Mouse (Mus musculus): Measurements from ENCODE around the gene Plekha8. TPM values are rescaled to one million over a fixed set of nuclear protein-coding genes. Genes with fewer than 3 reads are reported as not detected.

Gene Plekha8
- polyA plus RNA-seq, 1 experiment from 2014 or later: 12.2 TPM

- H3K27me3 ChIP-seq: no peaks in the 10 kb centered on the region
- no peak overlapping the region for H3K4me2 ChIP-seq (replicated peaks)
- ATAC-seq: no peak
These were observed 11.3 kb downstream of the Plekha8 start for GRCm38 (mm10) chr6:54606241-54606640.

DNA sequence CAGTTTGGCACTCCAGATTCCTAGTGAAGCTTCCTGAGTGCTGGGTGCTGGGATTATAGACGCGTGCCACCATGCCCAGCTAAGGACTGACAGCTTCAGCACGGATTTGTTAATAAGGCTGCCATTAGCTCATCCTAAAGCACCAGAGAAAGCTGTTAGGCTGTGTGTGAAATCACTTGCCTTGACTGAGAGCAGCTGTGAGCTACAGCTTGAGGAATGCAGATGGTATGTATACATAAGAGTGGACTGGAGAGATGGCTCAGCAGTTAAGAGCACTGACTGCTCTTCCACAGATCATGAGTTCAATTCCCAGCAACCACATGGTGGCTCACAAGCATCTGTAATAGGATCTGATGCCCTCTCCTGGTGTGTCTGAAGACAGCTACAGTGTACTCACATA, 22.5 kb downstream of the Plekha8 start:
- Histone ChIP-seq H3K27me3 (no peaks in the 10 kb centered on the region), H3K9ac (replicated peaks) (no peak overlapping the region), H3K4me3 (replicated peaks) (no peak overlapping the region), H3K4me2 (replicated peaks) (no peak overlapping the region), H3K9me3 (no peaks in the 10 kb centered on the region), H3K36me3 (peaks cover 15% of the 10 kb centered on the region), H3K27ac (no peak overlapping the region), H3K4me1 (replicated peaks) (no peaks in the 10 kb centered on the region)
- 86% methylated on average over 3 of the region's 3 CpGs for WGBS
- no peak for ATAC-seq

More at GRCm38 (mm10) chr6:54606241-54606640, 11.3 kb downstream of the Plekha8 start:
- no peak overlapping the region for H3K4me3 ChIP-seq (replicated peaks)
- H3K27ac ChIP-seq: no peak overlapping the region
- H3K9me3 ChIP-seq: peaks cover 9% of the 10 kb centered on the region; the same call in 1 of the 2 replicates
- peaks cover 14% of the 10 kb centered on the region for H3K36me3 ChIP-seq
- peaks cover 2% of the 10 kb centered on the region; the same call in 1 of the 2 replicates for H3K4me1 ChIP-seq (replicated peaks)
- H3K9ac ChIP-seq (replicated peaks): no peak overlapping the region
- WGBS: 58% methylated on average over 4 of the region's 4 CpGs

DNA sequence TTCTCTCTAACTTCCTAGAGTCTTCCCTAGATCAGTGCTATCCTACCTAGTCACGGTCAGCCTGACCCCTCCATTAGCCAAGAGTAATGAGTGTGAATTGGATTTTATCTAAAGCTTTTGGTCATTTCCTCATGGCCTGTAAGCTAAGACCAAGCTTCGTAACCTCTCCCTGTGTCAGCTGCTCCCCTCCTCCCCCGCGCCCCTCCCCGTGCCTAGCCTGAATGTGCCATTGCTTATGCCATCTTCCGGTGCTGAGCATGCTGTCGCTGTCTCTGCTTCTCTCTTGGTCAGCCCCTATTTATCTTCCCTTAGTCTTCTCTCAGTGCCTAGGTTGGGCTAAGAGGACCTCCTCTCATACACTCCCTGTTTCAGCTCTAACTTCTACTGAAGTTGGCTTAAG, 24.6 kb downstream of the Plekha8 start:
- no peaks in the 10 kb centered on the region for H3K27me3 ChIP-seq
- no peak for ATAC-seq
- no peaks in the 10 kb centered on the region for H3K4me1 ChIP-seq (replicated peaks)
- H3K4me3 ChIP-seq (replicated peaks): no peak overlapping the region
- WGBS: 92% methylated on average over 7 of the region's 7 CpGs
- no peak overlapping the region for H3K9ac ChIP-seq (replicated peaks)
- no peak overlapping the region for H3K4me2 ChIP-seq (replicated peaks)
- no peaks in the 10 kb centered on the region for H3K9me3 ChIP-seq
- H3K36me3 ChIP-seq: peaks cover 30% of the 10 kb centered on the region
- no peak overlapping the region for H3K27ac ChIP-seq

- no peak overlapping the region for H3K9ac ChIP-seq (replicated peaks)
- H3K27ac ChIP-seq: no peak overlapping the region
- peaks cover 32% of the 10 kb centered on the region for H3K36me3 ChIP-seq
- no peaks in the 10 kb centered on the region for H3K9me3 ChIP-seq
- H3K4me1 ChIP-seq (replicated peaks): no peaks in the 10 kb centered on the region
- WGBS: 90% methylated on average over 4 of the region's 4 CpGs
- H3K27me3 ChIP-seq: no peaks in the 10 kb centered on the region
- no peak overlapping the region for H3K4me3 ChIP-seq (replicated peaks)
- no peak overlapping the region for H3K4me2 ChIP-seq (replicated peaks)
- no peak for ATAC-seq
These were observed 25.4 kb downstream of the Plekha8 start for GRCm38 (mm10) chr6:54620357-54620756.

GRCm38 (mm10) chr6:54628381-54628780, 33.5 kb downstream of the Plekha8 start:
- H3K27ac ChIP-seq: no peak overlapping the region
- peaks cover 45% of the 10 kb centered on the region for H3K36me3 ChIP-seq
- H3K4me1 ChIP-seq (replicated peaks): no peaks in the 10 kb centered on the region
- no peak for ATAC-seq
- H3K9ac ChIP-seq (replicated peaks): no peak overlapping the region
- no peaks in the 10 kb centered on the region for H3K9me3 ChIP-seq
- 94% methylated on average over 3 of the region's 3 CpGs for WGBS
- no peak overlapping the region for H3K4me3 ChIP-seq (replicated peaks)
- no peak overlapping the region for H3K4me2 ChIP-seq (replicated peaks)
- no peaks in the 10 kb centered on the region for H3K27me3 ChIP-seq

GRCm38 (mm10) chr6:54629734-54630133, 34.8 kb downstream of the Plekha8 start:
- no peaks in the 10 kb centered on the region for H3K9me3 ChIP-seq
- H3K4me2 ChIP-seq (replicated peaks): no peak overlapping the region
- peaks cover 42% of the 10 kb centered on the region for H3K36me3 ChIP-seq
- no peaks in the 10 kb centered on the region for H3K27me3 ChIP-seq
- no peak overlapping the region for H3K9ac ChIP-seq (replicated peaks)
- no peaks in the 10 kb centered on the region for H3K4me1 ChIP-seq (replicated peaks)
- H3K27ac ChIP-seq: no peak overlapping the region
- H3K4me3 ChIP-seq (replicated peaks): no peak overlapping the region
- 29% methylated on average over 7 of the region's 7 CpGs for WGBS
- no peak for ATAC-seq

DNA sequence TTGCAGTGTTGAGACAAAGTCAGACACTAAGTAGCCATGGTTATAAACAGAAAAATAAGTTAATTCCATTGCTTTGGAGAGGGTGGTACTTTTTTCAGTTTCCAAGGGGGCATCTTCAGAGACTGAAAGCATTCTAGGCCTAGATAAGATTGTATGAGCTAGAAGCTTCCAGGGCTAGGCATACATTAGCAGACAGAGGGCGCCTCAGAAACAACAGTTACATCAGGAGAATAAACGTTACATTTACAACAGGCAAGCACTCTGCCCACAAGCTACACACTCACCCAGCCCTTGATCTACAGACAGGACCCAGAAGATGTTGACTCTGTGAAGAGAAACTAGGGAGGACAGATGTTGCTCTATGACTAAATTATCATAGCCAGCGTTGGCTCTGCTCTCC, 36.6 kb downstream of the Plekha8 start:
- Histone ChIP-seq H3K27ac (no peak overlapping the region), H3K36me3 (peaks cover 43% of the 10 kb centered on the region), H3K4me2 (replicated peaks) (no peak overlapping the region), H3K27me3 (no peaks in the 10 kb centered on the region), H3K4me3 (replicated peaks) (no peak overlapping the region), H3K4me1 (replicated peaks) (no peaks in the 10 kb centered on the region), H3K9me3 (no peaks in the 10 kb centered on the region), H3K9ac (replicated peaks) (no peak overlapping the region)
- ATAC-seq: no peak
- 50% methylated on average over 3 of the region's 3 CpGs for WGBS

DNA sequence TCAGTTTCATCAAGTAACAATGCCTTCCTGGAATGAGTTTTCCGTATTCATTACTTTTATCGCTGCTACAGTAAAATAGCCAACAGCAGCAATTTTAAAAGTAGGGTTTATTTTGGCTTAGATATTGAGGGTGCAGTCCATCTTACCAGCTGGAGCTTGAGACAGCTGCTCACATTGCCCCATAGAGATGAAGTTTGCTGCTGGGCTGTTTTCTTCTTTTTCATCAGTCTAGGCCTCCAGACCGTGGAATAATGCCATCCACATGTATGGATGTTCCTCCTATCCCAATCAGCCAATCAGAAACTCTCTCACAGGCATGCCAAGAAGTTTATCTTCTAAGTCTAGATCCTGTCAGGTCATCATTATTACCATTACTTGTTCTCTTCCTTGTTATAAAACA, 45.0 kb downstream of the Plekha8 start:
- H3K27me3 ChIP-seq: no peaks in the 10 kb centered on the region
- H3K4me3 ChIP-seq (replicated peaks): no peak overlapping the region
- ATAC-seq: no peak
- H3K4me2 ChIP-seq (replicated peaks): no peak overlapping the region
- WGBS: 89% methylated on average over 3 of the region's 3 CpGs
- H3K4me1 ChIP-seq (replicated peaks): 0 out of 2 replicates have a peak, but pooled peaks cover 2% of the 10 kb centered on the region
- no peak overlapping the region for H3K9ac ChIP-seq (replicated peaks)
- peaks cover 42% of the 10 kb centered on the region for H3K36me3 ChIP-seq
- H3K27ac ChIP-seq: no peak overlapping the region
- H3K9me3 ChIP-seq: no peaks in the 10 kb centered on the region

GRCm38 (mm10) chr6:54641953-54642352, 47.0 kb downstream of the Plekha8 start:
- whole genome bisulfite sequencing: 86% methylated on average over 2 of the region's 2 CpGs
- Histone ChIP-seq H3K27ac (no peak overlapping the region), H3K4me1 (replicated peaks) (0 out of 2 replicates have a peak, but pooled peaks cover 2% of the 10 kb centered on the region), H3K9ac (replicated peaks) (no peak overlapping the region), H3K4me2 (replicated peaks) (no peak overlapping the region), H3K27me3 (no peaks in the 10 kb centered on the region), H3K36me3 (peaks cover 30% of the 10 kb centered on the region), H3K9me3 (no peaks in the 10 kb centered on the region), H3K4me3 (replicated peaks) (no peak overlapping the region)
- no peak for ATAC-seq

- peaks cover 22% of the 10 kb centered on the region for H3K36me3 ChIP-seq
- no peak overlapping the region for H3K4me3 ChIP-seq (replicated peaks)
- H3K4me2 ChIP-seq (replicated peaks): no peak overlapping the region
- H3K9me3 ChIP-seq: no peaks in the 10 kb centered on the region
- no peaks in the 10 kb centered on the region for H3K27me3 ChIP-seq
- H3K27ac ChIP-seq: no peak overlapping the region
- H3K4me1 ChIP-seq (replicated peaks): 0 out of 2 replicates have a peak, but pooled peaks cover 2% of the 10 kb centered on the region
- 90% methylated on average over 4 of the region's 4 CpGs for WGBS
- H3K9ac ChIP-seq (replicated peaks): no peak overlapping the region
- ATAC-seq: no peak
These were observed 48.3 kb downstream of the Plekha8 start for GRCm38 (mm10) chr6:54643181-54643580.

DNA sequence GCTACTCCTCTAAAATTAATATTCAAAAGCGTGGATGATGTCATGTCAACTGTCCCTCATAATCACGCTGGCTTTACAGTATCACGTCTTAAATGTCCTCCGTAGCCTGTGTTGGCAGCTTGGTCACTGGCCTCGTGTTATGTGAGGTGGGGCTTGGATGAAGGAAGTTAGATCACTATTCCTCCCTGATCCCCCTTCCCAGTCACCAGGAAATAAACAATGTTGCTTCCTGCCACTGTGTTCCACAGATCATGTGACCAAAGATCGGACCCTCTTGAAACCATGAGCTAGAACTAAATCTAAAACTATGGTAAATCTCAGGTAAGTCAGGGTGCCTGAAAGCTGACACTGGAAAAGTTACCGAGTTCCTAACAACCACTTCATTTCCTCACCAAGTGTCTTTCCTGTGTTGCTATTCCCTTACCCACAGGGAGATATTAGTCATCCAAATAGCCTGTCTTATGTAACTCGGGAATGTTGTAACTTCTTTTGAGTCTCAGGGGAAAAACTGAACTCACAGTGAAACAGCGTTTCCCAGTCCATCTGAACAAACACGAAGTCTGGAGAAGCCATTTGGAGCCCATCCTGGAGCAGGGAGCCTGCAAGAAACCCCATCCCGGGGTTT, 60.7 kb downstream of the Plekha8 start:
- no peak for ATAC-seq
- WGBS: 90% methylated on average over 11 of the region's 11 CpGs

DNA sequence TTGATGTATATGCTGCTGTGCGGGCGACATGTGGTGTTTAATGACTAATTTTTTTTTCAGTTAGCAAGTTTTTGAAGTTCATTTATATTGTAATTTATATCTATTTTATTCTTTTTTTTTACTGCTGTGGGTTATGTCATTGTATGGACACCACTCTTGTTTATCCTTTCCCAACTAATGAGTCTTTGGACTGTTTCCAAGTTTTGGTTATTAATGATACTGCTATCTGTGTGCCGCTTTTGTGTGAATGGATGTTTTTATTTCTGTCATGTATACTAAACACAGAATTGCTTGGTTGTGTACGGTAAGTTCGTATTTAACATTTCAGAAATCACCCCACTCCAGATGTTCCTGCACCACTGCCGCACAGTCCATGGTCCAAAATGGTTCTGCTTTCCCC, 63.0 kb downstream of the Plekha8 start:
- no peak for ATAC-seq
- H3K36me3 ChIP-seq: no peaks in the 10 kb centered on the region
- no peak overlapping the region for H3K4me3 ChIP-seq (replicated peaks)
- no peaks in the 10 kb centered on the region for H3K27me3 ChIP-seq
- H3K9me3 ChIP-seq: no peaks in the 10 kb centered on the region
- H3K9ac ChIP-seq (replicated peaks): no peak overlapping the region
- no peak overlapping the region for H3K27ac ChIP-seq
- no peak overlapping the region for H3K4me2 ChIP-seq (replicated peaks)
- WGBS: 94% methylated on average over 6 of the region's 6 CpGs
- no peaks in the 10 kb centered on the region for H3K4me1 ChIP-seq (replicated peaks)

More for the DNA sequence above, 60.7 kb downstream of the Plekha8 start:
- no peak overlapping the region for H3K4me3 ChIP-seq (replicated peaks)
- H3K36me3 ChIP-seq: no peaks in the 10 kb centered on the region
- H3K4me2 ChIP-seq (replicated peaks): no peak overlapping the region
- no peak overlapping the region for H3K27ac ChIP-seq
- H3K9me3 ChIP-seq: no peaks in the 10 kb centered on the region
- H3K27me3 ChIP-seq: no peaks in the 10 kb centered on the region
- H3K9ac ChIP-seq (replicated peaks): no peak overlapping the region
- no peaks in the 10 kb centered on the region for H3K4me1 ChIP-seq (replicated peaks)

DNA sequence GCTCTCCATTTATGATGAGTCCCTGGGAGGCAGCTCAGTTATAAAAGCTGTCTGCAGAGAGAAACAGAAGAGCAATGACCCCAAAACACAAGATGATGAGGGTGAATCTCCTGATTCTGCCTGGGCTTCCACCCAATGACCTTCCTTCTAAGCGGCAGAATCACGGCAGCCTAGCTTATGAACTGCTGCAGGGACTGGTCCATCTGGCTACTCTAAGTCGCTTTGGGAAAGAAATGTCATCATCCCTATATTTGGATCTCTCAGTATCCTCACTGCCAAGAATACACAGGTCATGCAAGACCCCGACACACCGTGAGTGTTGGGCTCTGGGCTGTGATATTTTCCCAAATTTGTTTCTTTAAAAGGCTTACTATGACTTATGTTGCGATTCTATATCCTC, 75.0 kb downstream of the Plekha8 start:
- WGBS: 91% methylated on average over 6 of the region's 6 CpGs
- H3K9ac ChIP-seq (replicated peaks): no peak overlapping the region
- no peaks in the 10 kb centered on the region for H3K27me3 ChIP-seq
- H3K36me3 ChIP-seq: no peaks in the 10 kb centered on the region
- H3K4me1 ChIP-seq (replicated peaks): no peaks in the 10 kb centered on the region
- no peak overlapping the region for H3K4me2 ChIP-seq (replicated peaks)
- no peak overlapping the region for H3K27ac ChIP-seq
- ATAC-seq: no peak
- no peak overlapping the region for H3K4me3 ChIP-seq (replicated peaks)
- no peaks in the 10 kb centered on the region for H3K9me3 ChIP-seq

Measured in midbrain, embryonic 13.5 days (tissue).